Mouse (Mus musculus): ENCODE measurements around the gene Prc1.

Gene Prc1

GRCm38 (mm10) chr7:80294062-80294763 lies at the start of gene Prc1:
Gene Prc1, plus strand, starts transcription at chr7:80294450.
- DNase-seq: peak; percentile 99

GRCm38 (mm10) chr7:80244851-80245250 lies 49.4 kb upstream of the Prc1 start:
- no peak for DNase-seq

- peak; percentile 98 for DNase-seq
Observed at GRCm38 (mm10) chr7:80246148-80246721, 48.0 kb upstream of the Prc1 start, which contains the start of gene Ttll13. Gene Ttll13, plus strand, starts transcription at chr7:80246376.

GRCm38 (mm10) chr7:80246859-80247258 lies 47.4 kb upstream of the Prc1 start:
- DNase-seq: no peak

GRCm38 (mm10) chr7:80252437-80252836 lies 41.8 kb upstream of the Prc1 start:
- no peak for DNase-seq

GRCm38 (mm10) chr7:80252886-80253285 lies 41.4 kb upstream of the Prc1 start:
- no peak for DNase-seq

- DNase-seq: no peak
Observed at GRCm38 (mm10) chr7:80255981-80256380, 38.3 kb upstream of the Prc1 start.

- no peak for DNase-seq
Observed at GRCm38 (mm10) chr7:80257706-80258105, 36.5 kb upstream of the Prc1 start.

- peak; percentile 86 for DNase-seq
Observed at GRCm38 (mm10) chr7:80260625-80261371, 33.5 kb upstream of the Prc1 start, which contains the start of gene Ngrn. Gene Ngrn, plus strand, starts transcription at chr7:80261215.

- no peak for DNase-seq
Observed at GRCm38 (mm10) chr7:80261372-80261990, 32.8 kb upstream of the Prc1 start.

GRCm38 (mm10) chr7:80264606-80265005 lies 29.6 kb upstream of the Prc1 start:
- no peak for DNase-seq

GRCm38 (mm10) chr7:80267764-80268163 lies 26.5 kb upstream of the Prc1 start:
- DNase-seq: no peak

- DNase-seq: peak; percentile 95
Observed at GRCm38 (mm10) chr7:80268897-80269750, 25.1 kb upstream of the Prc1 start, which contains the start of gene Vps33b. Gene Vps33b, plus strand, starts transcription at chr7:80269649.

GRCm38 (mm10) chr7:80269751-80270255 lies 24.4 kb upstream of the Prc1 start:
- no peak for DNase-seq

GRCm38 (mm10) chr7:80273456-80273855 lies 20.8 kb upstream of the Prc1 start:
- no peak for DNase-seq

- no peak for DNase-seq
Observed at GRCm38 (mm10) chr7:80276374-80276773, 17.9 kb upstream of the Prc1 start.

- no peak for DNase-seq
Observed at GRCm38 (mm10) chr7:80280032-80280431, 14.2 kb upstream of the Prc1 start.

GRCm38 (mm10) chr7:80280998-80281397 lies 13.3 kb upstream of the Prc1 start:
- no peak for DNase-seq

GRCm38 (mm10) chr7:80281646-80282045 lies 12.6 kb upstream of the Prc1 start:
- no peak for DNase-seq

GRCm38 (mm10) chr7:80283226-80283918 lies 10.9 kb upstream of the Prc1 start:
- DNase-seq: no peak

- no peak for DNase-seq
Observed at GRCm38 (mm10) chr7:80284391-80284790, 9.9 kb upstream of the Prc1 start.
